Mouse (Mus musculus) liver, adult 2 months (tissue): Measurements from ENCODE around the gene Rgcc. TPM values are rescaled to one million over a fixed set of nuclear protein-coding genes. Genes with fewer than 3 reads are reported as not detected.
A peak's percentile ranks its signal among the peaks of the same experiment; 100 is the strongest.

Experiments
- DNase-seq: peaks from one replicate; pipeline ENCODE4 v3.0.0-alpha.2; 2011; ENCODE audit warnings: low read depth, low spot score; ENCODE audit errors: extremely low read depth
- H3K27ac ChIP-seq: fragments of 200-500 bp; replicated peaks from 2 replicates; pipeline ENCODE4 v1.5.1; 2012; ENCODE audit warnings: low read depth, mild to moderate bottlenecking, control low read depth, inconsistent platforms, low read length; ENCODE audit not compliant: insufficient read depth
- H3K27me3 ChIP-seq: fragments of 200-500 bp; 2 replicates; pipeline ENCODE4 v1.6.1; 2012; ENCODE audit warnings: mild to moderate bottlenecking, moderate library complexity, low read length, inconsistent platforms; ENCODE audit not compliant: control insufficient read depth, insufficient read depth
- H3K36me3 ChIP-seq: fragments of 200-500 bp; 2 replicates; pipeline ENCODE4 v1.6.1; 2012; ENCODE audit warnings: low read length, inconsistent platforms; ENCODE audit not compliant: control insufficient read depth, insufficient read depth
- H3K4me1 ChIP-seq: fragments of 200-500 bp; 2 replicates; pipeline ENCODE4 v1.6.1; 2011; ENCODE audit warnings: low read length; ENCODE audit not compliant: control insufficient read depth, insufficient read depth
- H3K4me3 ChIP-seq: fragments of 200-500 bp; 2 replicates; pipeline ENCODE4 v1.5.1; 2011; ENCODE audit warnings: low read depth, mild to moderate bottlenecking, control low read depth, low read length, moderate library complexity; ENCODE audit not compliant: insufficient read depth
- H3K79me2 ChIP-seq: fragments of 200-500 bp; 2 replicates; pipeline ENCODE4 v1.6.1; 2012; ENCODE audit warnings: inconsistent platforms, mild to moderate bottlenecking, low read length, moderate library complexity; ENCODE audit not compliant: control insufficient read depth, insufficient read depth
- H3K9ac ChIP-seq: fragments of 200-500 bp; 2 replicates; pipeline ENCODE4 v1.6.1; 2012; ENCODE audit warnings: low read depth, mild to moderate bottlenecking, control low read depth, inconsistent platforms, low read length
- CTCF ChIP-seq: fragments of 200-500 bp; IDR thresholded peaks from 2 replicates; pipeline ENCODE4 v1.5.1; 2011; ENCODE audit warnings: low read depth, low read length, control low read depth
- POLR2A ChIP-seq: fragments of 200-500 bp; IDR thresholded peaks from 2 replicates; pipeline ENCODE4 v1.6.1; 2011; ENCODE audit warnings: low read length, control low read depth; ENCODE audit not compliant: insufficient read depth; ENCODE audit errors: extremely low read depth
- WGBS: fragments of 180-500 bp; shearing (Covaris S2); methylation state at CpG from one replicate; pipeline ENCODE4 v1.1.7; 2018; 5-methylcytosine and 5-hydroxymethylcytosine counted together
- polyA plus RNA-seq: library from polyadenylated mRNA; depleted of rRNA; stranded (reverse); fragments of >200 nt; gene quantifications from 2 replicates; pipeline ENCODE4 v1.2.3, GENCODE M21; 2012; rRNA removed
- total RNA-seq: library from RNA; depleted of rRNA; stranded (reverse); fragments of >200 nt; gene quantifications from 2 replicates; pipeline ENCODE4 v1.2.3, GENCODE M21; 2014; rRNA removed

The Rgcc gene
- 0.18 and 0.94 TPM in 2 replicates for total RNA-seq
- 0.54 and 0.61 TPM in 2 replicates for polyA plus RNA-seq

- peak; percentile 59 for DNase-seq
- Histone ChIP-seq H3K27me3 (peaks cover 6% of the 10 kb centered on the region; the same call in 1 of the 2 replicates), H3K4me3 (peak within 1 kb of the TSS; percentile 40), H3K4me1 (no peaks in the 10 kb centered on the region), H3K9ac (no peak within 1 kb of the TSS), H3K36me3 (no peaks in the 10 kb centered on the region), H3K79me2 (no peaks in the 10 kb centered on the region), H3K27ac (no peak within 1 kb of the TSS)
- 1% methylated on average over 34 of the region's 34 CpGs for WGBS
- TF ChIP-seq CTCF (peak; percentile 92), POLR2A (0 out of 2 replicates have a peak, but pooled peaks have one; percentile 27)
Observed at GRCm38 (mm10) chr14:79301466-79301875, at the start of gene Rgcc. Rgcc (minus strand) TSS chr14:79301645.

- peaks cover 56% of the 10 kb centered on the region for H3K36me3 ChIP-seq
- H3K27me3 ChIP-seq, result no peaks in the 10 kb centered on the region
- WGBS, result 93% methylated on average over 3 of the region's 3 CpGs
- no peak overlapping the region for H3K27ac ChIP-seq
- DNase-seq, result no peak
- H3K4me3 ChIP-seq, result no peak overlapping the region
- H3K79me2 ChIP-seq, result no peaks in the 10 kb centered on the region
- TF ChIP-seq CTCF (no peak), POLR2A (no peak)
- H3K9ac ChIP-seq, result no peak overlapping the region
- no peaks in the 10 kb centered on the region for H3K4me1 ChIP-seq
Observed at GRCm38 (mm10) chr14:79346384-79346783, 44.9 kb upstream of the Rgcc start.

DNA sequence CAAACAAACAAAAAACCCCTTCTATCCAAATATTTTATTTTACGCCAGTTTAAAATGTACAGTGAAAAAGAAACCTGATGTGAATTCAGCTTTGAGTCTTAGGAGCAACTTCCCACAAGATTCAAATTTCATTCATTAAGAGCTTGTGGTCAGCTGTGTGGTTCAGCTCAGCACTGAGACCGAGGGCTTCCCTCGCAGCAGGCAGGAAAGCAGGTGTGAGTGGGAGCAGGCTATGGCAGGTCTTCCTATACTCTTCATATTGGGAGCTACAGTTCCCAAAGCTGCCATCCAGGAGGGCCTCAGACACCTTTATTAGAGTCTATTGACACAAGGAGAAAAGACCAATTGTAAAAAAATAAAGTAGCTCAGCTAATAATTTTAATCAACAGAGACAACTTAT is 34.2 kb upstream of the Rgcc start:
- Histone ChIP-seq H3K36me3 (peaks cover 49% of the 10 kb centered on the region), H3K9ac (no peak overlapping the region), H3K4me3 (no peak overlapping the region), H3K79me2 (no peaks in the 10 kb centered on the region), H3K4me1 (no peaks in the 10 kb centered on the region), H3K27me3 (no peaks in the 10 kb centered on the region), H3K27ac (no peak overlapping the region)
- 89% methylated on average over 3 of the region's 3 CpGs for WGBS
- DNase-seq, result no peak
- TF ChIP-seq CTCF, result no peak
- TF ChIP-seq POLR2A, result no peak

GRCm38 (mm10) chr14:79331936-79332335 is 30.5 kb upstream of the Rgcc start:
- no peak overlapping the region for H3K4me3 ChIP-seq
- H3K27ac ChIP-seq, result no peak overlapping the region
- H3K79me2 ChIP-seq, result no peaks in the 10 kb centered on the region
- peaks cover 23% of the 10 kb centered on the region for H3K36me3 ChIP-seq
- DNase-seq, result no peak
- no peaks in the 10 kb centered on the region for H3K4me1 ChIP-seq
- 70% methylated on average over 7 of the region's 7 CpGs for WGBS
- TF ChIP-seq POLR2A, result no peak
- no peak for TF ChIP-seq CTCF
- H3K27me3 ChIP-seq, result no peaks in the 10 kb centered on the region
- no peak overlapping the region for H3K9ac ChIP-seq

DNA sequence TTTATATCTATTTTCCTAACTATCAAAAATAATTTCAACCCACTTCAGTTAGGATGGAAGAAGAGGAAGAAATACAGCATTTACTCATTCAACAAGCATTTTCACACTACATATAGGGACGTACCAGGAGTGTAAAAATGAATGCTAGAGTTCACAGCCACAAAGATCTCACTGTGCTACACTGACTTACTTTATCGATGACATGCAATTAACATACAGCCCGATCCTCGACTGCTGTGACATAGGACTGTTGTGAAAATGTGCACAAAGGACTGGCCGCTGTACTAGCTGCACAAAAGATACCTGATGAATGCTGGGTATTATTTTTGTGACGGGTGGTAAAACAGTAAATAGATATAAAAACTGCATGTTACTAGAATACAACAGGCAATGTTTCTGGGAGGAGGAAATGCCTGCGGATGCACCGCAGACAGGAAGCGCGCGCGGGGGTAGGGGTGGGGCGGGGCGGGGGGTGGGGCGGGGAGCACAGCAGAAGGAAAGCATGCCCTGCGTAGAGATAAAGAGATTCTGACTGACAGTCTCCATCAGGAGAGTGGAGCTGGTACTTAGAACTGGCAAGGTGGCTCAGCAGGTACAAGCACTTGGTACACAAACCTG is 29.6 kb upstream of the Rgcc start:
- no peak for DNase-seq
- Histone ChIP-seq H3K4me3 (peak overlapping the region; percentile 7; the same call in 1 of the 2 replicates), H3K27ac (no peak overlapping the region), H3K9ac (no peak overlapping the region; the same call in 1 of the 2 replicates), H3K79me2 (no peaks in the 10 kb centered on the region), H3K36me3 (peaks cover 16% of the 10 kb centered on the region), H3K4me1 (no peaks in the 10 kb centered on the region), H3K27me3 (no peaks in the 10 kb centered on the region)
- TF ChIP-seq CTCF (no peak), POLR2A (no peak)
- 61% methylated on average over 16 of the region's 16 CpGs for WGBS

GRCm38 (mm10) chr14:79327033-79327432 is 25.6 kb upstream of the Rgcc start:
- peaks cover 2% of the 10 kb centered on the region; the same call in 1 of the 2 replicates for H3K36me3 ChIP-seq
- no peak overlapping the region for H3K9ac ChIP-seq
- H3K4me1 ChIP-seq, result no peaks in the 10 kb centered on the region
- peak; percentile 23 for DNase-seq
- no peaks in the 10 kb centered on the region for H3K79me2 ChIP-seq
- no peak overlapping the region for H3K27ac ChIP-seq
- H3K4me3 ChIP-seq, result no peak overlapping the region
- WGBS, result 30% methylated on average over 5 of the region's 5 CpGs
- TF ChIP-seq CTCF (peak; percentile 33; the same call in 1 of the 2 replicates), POLR2A (no peak)
- no peaks in the 10 kb centered on the region for H3K27me3 ChIP-seq
